Mouse (Mus musculus) CH12.LX (cell line): ENCODE data around the gene Pip4k2c. TPM values are rescaled to one million over a fixed set of nuclear protein-coding genes. Genes with fewer than 3 reads are reported as not detected.

Source experiments
- DNase-seq: peaks from one replicate; pipeline ENCODE4 v3.0.0-alpha.2; 2013; ENCODE audit errors: extremely low read depth
- H3K27ac ChIP-seq: 2 replicates; pipeline ENCODE4 v1.5.1; 2012; ENCODE audit warnings: low read depth, mild to moderate bottlenecking, control low read depth, moderate library complexity; ENCODE audit not compliant: insufficient read depth
- H3K27me3 ChIP-seq: replicated peaks from 2 replicates; pipeline ENCODE3; 2012; ENCODE audit warnings: inconsistent platforms
- H3K36me3 ChIP-seq, 2 experiments: replicated peaks in 1 of 2; 2 replicates each; pipeline versions ENCODE3 to v1.6.1; 2012; ENCODE audit warnings: inconsistent platforms in 1 of 2, low read length in 1 of 2, mild to moderate bottlenecking in 1 of 2, mixed read lengths in 1 of 2, moderate library complexity in 1 of 2; ENCODE audit not compliant: control insufficient read depth in 1 of 2, insufficient read depth in 1 of 2
- H3K4me1 ChIP-seq, 2 experiments: 2 replicates each; pipeline ENCODE4 v1.6.1; 2012; ENCODE audit warnings: inconsistent platforms in 1 of 2, moderate library complexity in 1 of 2; ENCODE audit not compliant: insufficient read depth in 2 of 2, control insufficient read depth in 1 of 2
- H3K4me2 ChIP-seq: 2 replicates; pipeline ENCODE4 v1.6.1; 2012; ENCODE audit warnings: low read depth, mild to moderate bottlenecking, control low read depth; ENCODE audit not compliant: poor library complexity, insufficient read depth, severe bottlenecking
- H3K4me3 ChIP-seq, 3 experiments: fragments of 150-350 bp in 1 of 3; sonication (generic) in 1 of 3; replicated peaks in 1 of 3; 2 replicates each; pipeline versions ENCODE3 to v1.5.1; 2011 to 2012; ENCODE audit warnings: low read depth in 2 of 3, low read length in 2 of 3, mild to moderate bottlenecking in 2 of 3, moderate library complexity in 2 of 3, control low read depth in 1 of 3, improper control_type of control experiment in 1 of 3, inconsistent platforms in 1 of 3, mixed read lengths in 1 of 3; ENCODE audit not compliant: poor library complexity in 1 of 3
- H3K79me2 ChIP-seq: replicated peaks from 2 replicates; pipeline ENCODE4 v1.6.1; 2012; ENCODE audit warnings: mild to moderate bottlenecking, moderate library complexity; ENCODE audit not compliant: control insufficient read depth, poor library complexity, insufficient read depth, severe bottlenecking; ENCODE audit errors: extremely low read depth
- H3K9ac ChIP-seq: 2 replicates; pipeline ENCODE4 v1.6.1; 2012; ENCODE audit warnings: low read depth, mild to moderate bottlenecking, control low read depth, moderate library complexity; ENCODE audit not compliant: insufficient read depth
- H3K9me3 ChIP-seq: replicated peaks from 2 replicates; pipeline ENCODE3; 2012; ENCODE audit warnings: low read length, inconsistent platforms, mixed read lengths
- IRF4 ChIP-seq: IDR thresholded peaks from 2 replicates; pipeline ENCODE4 v1.6.1; 2014; ENCODE audit warnings: low read depth, mild to moderate bottlenecking, inconsistent platforms, low read length, improper control_type of control experiment
- JUN ChIP-seq: IDR thresholded peaks from 2 replicates; pipeline ENCODE4 v1.6.1; 2011; ENCODE audit warnings: low read depth, mild to moderate bottlenecking, low read length, improper control_type of control experiment, moderate library complexity; ENCODE audit not compliant: insufficient read depth
- JUND ChIP-seq: conservative IDR thresholded peaks from 2 replicates; pipeline ENCODE4 v1.6.1; 2011; ENCODE audit warnings: low read depth, low read length, improper control_type of control experiment
- KAT2A ChIP-seq: IDR thresholded peaks from 2 replicates; pipeline ENCODE4 v1.6.1; 2012; ENCODE audit warnings: low read length, improper control_type of control experiment, inconsistent platforms; ENCODE audit not compliant: insufficient replicate concordance
- MAFK ChIP-seq: IDR thresholded peaks from 2 replicates; pipeline ENCODE4 v1.6.1; 2011; ENCODE audit warnings: low read length, improper control_type of control experiment; ENCODE audit not compliant: insufficient replicate concordance
- MAX ChIP-seq: IDR thresholded peaks from 2 replicates; pipeline ENCODE4 v1.6.1; 2011; ENCODE audit warnings: low read length, improper control_type of control experiment
- MAZ ChIP-seq: IDR thresholded peaks from 2 replicates; pipeline ENCODE4 v1.6.1; 2012; ENCODE audit warnings: low read depth, mild to moderate bottlenecking, inconsistent platforms, low read length, improper control_type of control experiment, moderate library complexity
- PAX5 ChIP-seq: IDR thresholded peaks from 2 replicates; pipeline ENCODE4 v1.6.1; 2012; ENCODE audit warnings: low read length, inconsistent platforms, mixed read lengths
- RCOR1 ChIP-seq: conservative IDR thresholded peaks from 2 replicates; pipeline ENCODE4 v1.6.1; 2012; ENCODE audit warnings: low read depth, mild to moderate bottlenecking, inconsistent platforms, low read length, improper control_type of control experiment
- SMC3 ChIP-seq: IDR thresholded peaks from 2 replicates; pipeline ENCODE4 v1.6.1; 2011; ENCODE audit warnings: low read depth, low read length, improper control_type of control experiment
- USF2 ChIP-seq: conservative IDR thresholded peaks from 2 replicates; pipeline ENCODE4 v1.6.1; 2011; ENCODE audit warnings: low read depth, low read length, improper control_type of control experiment
- ZKSCAN1 ChIP-seq: IDR thresholded peaks from 2 replicates; pipeline ENCODE4 v1.6.1; 2012; ENCODE audit warnings: low read depth, inconsistent platforms, low read length, improper control_type of control experiment, borderline replicate concordance
- ZMIZ1 ChIP-seq: IDR thresholded peaks from 2 replicates; pipeline ENCODE4 v1.6.1; 2012; ENCODE audit warnings: low read depth, mild to moderate bottlenecking, inconsistent platforms, low read length, improper control_type of control experiment
- dilution Hi-C: fragments of 300-500 bp; cut with MboI; formaldehyde crosslinking; loops from 2 replicates; pipeline ENCODE4 v1.14.3; 2020; ENCODE audit warnings: low sequenced_read_pairs; ENCODE audit not compliant: extremely low pct_unique_long_range_greater_than_20kb, extremely low pct_ligation_motif_present
- in situ Hi-C: fragments of 300-500 bp; cut with MboI; formaldehyde crosslinking; loops from 3 replicates; pipeline ENCODE4 v1.14.3; 2019; ENCODE audit warnings: low sequenced_read_pairs, low pct_ligation_motif_present, low pct_unique_long_range_greater_than_20kb, mixed read lengths
- polyA plus RNA-seq: library from polyadenylated mRNA; unstranded; fragments of >175 nt; gene quantifications from 2 replicates; pipeline ENCODE4 v1.2.1, GENCODE M21; 2012; ENCODE audit warnings: low read depth; ENCODE audit not compliant: insufficient read length
- total RNA-seq, 2 experiments: library from RNA; depleted of rRNA; stranded (reverse); fragments of 300-350 nt in 1 of 2; fragments of >200 nt in 1 of 2; gene quantifications; 2 replicates each; pipeline ENCODE4 v1.2.3; 2012 to 2014

Pip4k2c gene
- total and polyA plus RNA-seq, 3 experiments: 13.3 to 24.7 (median 22.7) TPM

- no peak overlapping the region for H3K27ac ChIP-seq
- no peaks in the 10 kb centered on the region for H3K9me3 ChIP-seq
- H3K4me3 ChIP-seq: no peak overlapping the region
- TF ChIP-seq IRF4 (no peak), USF2 (no peak), ZMIZ1 (no peak), MAX (no peak)
- DNase-seq: no peak
- H3K9ac ChIP-seq: no peak overlapping the region
- in situ Hi-C loops: loop anchor here (5.0 kb wide), 1 partner anchor 40 kb away; no protein-coding TSS in a partner anchor
- H3K27me3 ChIP-seq: no peaks in the 10 kb centered on the region
- H3K36me3 ChIP-seq: peaks cover 42 to 58% of the 10 kb centered on the region in 2 experiments
- H3K79me2 ChIP-seq: no peaks in the 10 kb centered on the region
- H3K4me1 ChIP-seq: peaks cover 3 to 28% of the 10 kb centered on the region in 2 experiments; a peak in 3 of 4 replicates
- dilution Hi-C loops: no loop called here
- no peak overlapping the region for H3K4me2 ChIP-seq
These were observed 13.8 kb downstream of the Pip4k2c start for GRCm38 (mm10) chr10:127197505-127198110.

GRCm38 (mm10) chr10:127197104-127197503, 14.3 kb downstream of the Pip4k2c start:
- no peak overlapping the region for H3K9ac ChIP-seq
- H3K79me2 ChIP-seq: no peaks in the 10 kb centered on the region
- no peak for DNase-seq
- dilution Hi-C loops (no loop called here), in situ Hi-C loops (loop anchor here (5.0 kb wide), 1 partner anchor 40 kb away; no protein-coding TSS in a partner anchor)
- H3K36me3 ChIP-seq: peaks cover 43 to 58% of the 10 kb centered on the region in 2 experiments
- no peak overlapping the region for H3K4me3 ChIP-seq
- no peaks in the 10 kb centered on the region for H3K27me3 ChIP-seq
- no peak overlapping the region for H3K27ac ChIP-seq
- no peak overlapping the region for H3K4me2 ChIP-seq
- TF ChIP-seq KAT2A (no peak), IRF4 (no peak), MAZ (no peak), JUN (no peak), RCOR1 (no peak), MAFK (no peak), JUND (no peak), PAX5 (no peak), SMC3 (no peak), USF2 (no peak), ZKSCAN1 (no peak), ZMIZ1 (no peak)
- H3K9me3 ChIP-seq: no peaks in the 10 kb centered on the region
- peaks cover 3 to 31% of the 10 kb centered on the region in 2 experiments; a peak in 3 of 4 replicates for H3K4me1 ChIP-seq
